Mouse (Mus musculus): ENCODE measurements around the gene Trpm6. TPM values are rescaled to one million over a fixed set of nuclear protein-coding genes. Genes with fewer than 3 reads are reported as not detected.

Gene Trpm6
- polyA plus RNA-seq, 1 experiment = 0.06 TPM

DNA sequence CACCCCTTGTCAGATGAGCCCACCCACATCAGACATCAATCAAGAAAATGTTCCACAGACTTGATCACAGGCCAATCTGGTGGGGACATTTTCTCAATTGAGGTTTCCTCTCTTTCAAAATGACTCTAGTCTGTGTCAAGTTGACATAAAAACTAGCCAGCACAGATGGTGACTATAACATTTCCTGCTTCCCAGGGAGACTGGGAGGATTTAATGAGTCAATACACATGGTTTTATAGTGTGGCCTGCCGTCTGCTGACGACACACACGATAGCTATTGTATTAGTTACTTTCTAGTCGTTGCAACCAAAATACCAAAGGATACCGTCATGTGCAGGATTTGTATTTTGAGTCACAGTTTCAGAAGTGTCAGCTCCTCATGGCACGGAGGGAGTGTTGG is 191.6 kb downstream of the Trpm6 start:
- no peak overlapping the region for H3K4me3 ChIP-seq (ENCODE audit: insufficient read depth, poor library complexity, severe bottlenecking)
- H3K36me3 ChIP-seq (ENCODE audit: control insufficient read depth, insufficient read depth) = no peaks in the 10 kb centered on the region
- H3K79me3 ChIP-seq (ENCODE audit: low read depth) = no peaks in the 10 kb centered on the region
- no peaks in the 10 kb centered on the region for H3K27me3 ChIP-seq (ENCODE audit: control insufficient read depth, insufficient read depth, insufficient read length)
- no peak overlapping the region for H3ac ChIP-seq (ENCODE audit: control insufficient read depth, insufficient read length, low read depth)
- H3K79me2 ChIP-seq (ENCODE audit: control insufficient read depth, insufficient read depth) = no peaks in the 10 kb centered on the region
- no peak for TF ChIP-seq USF1 (IDR thresholded peaks at IDR 0.05; ENCODE audit: low read depth)
- TF ChIP-seq CTCF (IDR thresholded peaks at IDR 0.05; ENCODE audit: control insufficient read depth, insufficient read depth, insufficient read length) = no peak
- no peak for TF ChIP-seq FOSL1 (IDR thresholded peaks at IDR 0.05; ENCODE audit: insufficient read depth, low read length, poor library complexity, severe bottlenecking)
- TF ChIP-seq CEBPB (IDR thresholded peaks at IDR 0.05; ENCODE audit: low read depth) = peak; percentile 39
- TF ChIP-seq MYOD1 (IDR thresholded peaks at IDR 0.05; ENCODE audit: control insufficient read depth, insufficient read length, low read depth) = peak; percentile 37
- peak; percentile 39 for TF ChIP-seq MAX (IDR thresholded peaks at IDR 0.05)
- TF ChIP-seq MYOG (IDR thresholded peaks at IDR 0.05; ENCODE audit: control insufficient read depth, extremely low read depth, insufficient read length) = no peak

Other genes with a start within 250 kb of the Trpm6 start
- 64.4 TPM for gene Ostf1, start 118.2 kb upstream of the Trpm6 start, polyA plus RNA-seq (2012; fragmentation: generic; extraction: Trizol)
- gene Nmrk1, start 118.0 kb upstream of the Trpm6 start, polyA plus RNA-seq (2012; fragmentation: generic; extraction: Trizol) = 1.6 TPM
- 5.4 TPM for gene Carnmt1, start 79.2 kb upstream of the Trpm6 start, polyA plus RNA-seq (2012; fragmentation: generic; extraction: Trizol)
- gene D030056L22Rik, start 36.8 kb upstream of the Trpm6 start, polyA plus RNA-seq (2012; fragmentation: generic; extraction: Trizol) = 19.9 TPM

All from C2C12 (cell line).